Comparison of ENCODE assay signal across 7 mouse cellular contexts in the genomic region with DNA sequence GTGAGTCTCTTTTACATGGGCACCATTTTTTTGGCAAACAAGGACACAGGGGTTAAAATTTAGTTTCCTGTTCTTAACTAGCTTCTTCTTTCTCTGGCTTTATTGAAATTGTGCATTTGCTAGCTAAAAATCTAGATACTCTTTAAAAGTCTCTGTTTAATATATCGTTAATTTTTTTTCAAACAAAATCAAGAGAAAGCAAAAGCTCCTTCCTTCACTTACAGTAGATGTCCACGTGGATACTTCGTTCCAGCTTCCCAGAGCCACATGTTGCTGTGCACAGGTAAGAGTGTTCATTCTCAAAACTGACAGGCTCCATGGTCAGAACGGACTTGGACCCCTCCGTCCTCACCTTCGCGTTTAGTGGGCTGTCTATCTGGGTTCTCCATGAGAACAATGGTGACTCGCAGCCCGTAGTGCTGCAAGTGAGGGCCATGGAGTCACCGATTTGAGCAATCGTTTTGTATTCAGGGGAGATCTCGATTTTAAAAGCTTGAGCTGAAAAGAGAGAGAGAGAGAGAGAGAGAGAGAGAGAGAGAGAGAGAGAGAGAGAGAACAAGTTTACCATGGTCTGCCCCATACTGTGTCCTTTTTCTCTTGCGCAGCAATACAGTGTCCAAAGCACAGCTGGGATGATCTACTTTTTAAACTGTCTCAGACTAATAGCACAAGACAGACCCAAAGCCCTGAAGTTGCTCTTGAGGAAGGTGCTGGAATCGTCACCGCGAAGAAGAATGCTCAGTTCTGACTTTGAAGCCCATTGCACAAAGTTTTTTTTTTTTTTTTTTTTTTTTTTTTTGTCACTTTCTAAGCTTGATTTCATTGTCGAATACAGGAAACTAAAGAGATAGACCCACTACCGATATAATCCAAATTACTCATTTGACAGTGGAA. TPM values are rescaled to one million over a fixed set of nuclear protein-coding genes. Genes with fewer than 3 reads are reported as not detected.
DNase-seq lines count a peak whose midpoint lies in the region; ATAC-seq and TF ChIP-seq lines count a peak whose summit lies in the region.

No protein-coding gene starts in this region.

- peak overlapping the region; percentile 65; the same call in 1 of the 2 replicates for H3K27ac ChIP-seq in testis, adult 2 months (ENCODE audit: control insufficient read depth, insufficient read depth, low read depth, low read length)
- H3K27ac ChIP-seq in heart, embryonic 12.5 days (ENCODE audit: poor library complexity, severe bottlenecking), result peak overlapping the region; percentile 83
- H3K27ac ChIP-seq in liver, embryonic 11.5 days (ENCODE audit: low read depth, low read length), result no peak overlapping the region

- no peak for DNase-seq in testis, postnatal 10 days (ENCODE audit: low spot score)
- DNase-seq in liver, embryonic 11.5 days (ENCODE audit: low spot score), result no peak
- no peak for DNase-seq in adrenal gland, postnatal 14 days
- no peak for DNase-seq in layer of hippocampus, postnatal 14 days (ENCODE audit: low spot score in 2 of 2)
- no peak for DNase-seq in cerebellum, adult 18-20 months

- 43% methylated on average over 18 of the region's 18 CpGs for WGBS in heart, embryonic 12.5 days
- 65% methylated on average over 18 of the region's 18 CpGs for WGBS in liver, embryonic 11.5 days

- no peak for TF ChIP-seq POLR2A in testis, adult 2 months (IDR thresholded peaks at IDR 0.05; ENCODE audit: control insufficient read depth, low read depth, low read length)

- ATAC-seq in heart, embryonic 12.5 days (ENCODE audit: insufficient number of reproducible peaks, low FRiP score), result no peak
- ATAC-seq in liver, embryonic 11.5 days (replicated peaks; ENCODE audit: low FRiP score), result 0 out of 2 replicates have a peak, but pooled peaks have one; percentile 36

- no peak for TF ChIP-seq CTCF in testis, adult 2 months (IDR thresholded peaks at IDR 0.05; ENCODE audit: control insufficient read depth, insufficient read depth, insufficient replicate concordance, low read depth, low read length)

- peak overlapping the region; percentile 62 for H3K4me3 ChIP-seq in testis, adult 2 months (ENCODE audit: control insufficient read depth, low read depth, low read length)
- H3K4me3 ChIP-seq in heart, embryonic 12.5 days, result peak overlapping the region; percentile 51
- peak overlapping the region; percentile 43 for H3K4me3 ChIP-seq in liver, embryonic 11.5 days (ENCODE audit: low read depth, low read length)

- no peaks in the 10 kb centered on the region; the same call in 1 of the 2 replicates for H3K4me1 ChIP-seq in testis, adult 2 months (ENCODE audit: control insufficient read depth, insufficient read depth, low read length)
- H3K4me1 ChIP-seq in heart, embryonic 12.5 days (replicated peaks), result peaks cover 10% of the 10 kb centered on the region
- no peaks in the 10 kb centered on the region; the same call in 1 of the 2 replicates for H3K4me1 ChIP-seq in liver, embryonic 11.5 days (replicated peaks; ENCODE audit: control insufficient read depth, insufficient read depth, low read length)

- no peaks in the 10 kb centered on the region for H3K36me3 ChIP-seq in testis, adult 2 months (ENCODE audit: control insufficient read depth, insufficient read depth, low read length)
- H3K36me3 ChIP-seq in heart, embryonic 12.5 days, result peaks cover 11% of the 10 kb centered on the region
- peaks cover 2% of the 10 kb centered on the region; the same call in 1 of the 2 replicates for H3K36me3 ChIP-seq in liver, embryonic 11.5 days (ENCODE audit: control insufficient read depth, insufficient read depth, low read length)

- H3K9me3 ChIP-seq in heart, embryonic 12.5 days (replicated peaks), result no peaks in the 10 kb centered on the region
- H3K9me3 ChIP-seq in liver, embryonic 11.5 days (ENCODE audit: control insufficient read depth, low read length), result no peaks in the 10 kb centered on the region

- peak overlapping the region; percentile 73 for H3K9ac ChIP-seq in heart, embryonic 12.5 days
- H3K9ac ChIP-seq in liver, embryonic 11.5 days (ENCODE audit: low read depth, low read length), result peak overlapping the region; percentile 40

- H3K27me3 ChIP-seq in testis, adult 2 months (ENCODE audit: control insufficient read depth, insufficient read depth, low read length), result no peaks in the 10 kb centered on the region
- H3K27me3 ChIP-seq in heart, embryonic 12.5 days (replicated peaks), result no peaks in the 10 kb centered on the region
- no peaks in the 10 kb centered on the region for H3K27me3 ChIP-seq in liver, embryonic 11.5 days (replicated peaks; ENCODE audit: control insufficient read depth, insufficient read depth, low read length)

- H3K4me2 ChIP-seq in heart, embryonic 12.5 days, result peak overlapping the region; percentile 64
- peak overlapping the region; percentile 58 for H3K4me2 ChIP-seq in liver, embryonic 11.5 days

RNA-seq across cellular contexts. Expression of a gene that starts 0.9 kb away (rescaled TPM):
- polyA plus RNA-seq in testis, adult 2 months (2012; rRNA removed), result 21.9 and 39.0 TPM in 2 replicates
- polyA plus RNA-seq in heart, embryonic 12.5 days (2016; fragmentation: Nextera tagmentation; extraction: Ambion mirVana), result 69.7 and 73.1 TPM in 2 replicates
- polyA plus RNA-seq in liver, embryonic 11.5 days (2014; fragmentation: Nextera tagmentation; extraction: Ambion mirVana), result 64.3 and 67.4 TPM in 2 replicates
- total RNA-seq in adrenal gland, postnatal 14 days (2021), result 25.7 and 27.2 TPM in 2 replicates
- 10 to 100 TPM; 35.1 to 40.3 TPM for total RNA-seq in layer of hippocampus, postnatal 14 days (2021)
